Mouse (Mus musculus): ENCODE measurements at regions not wholly inside any gene's neighbourhood (a gene's known extent, or its start where the extent isn't known, plus 50 kb on each side); places are given as distances from the start of the nearest gene placed in this dataset.

- no peak overlapping the region for H3K4me2 ChIP-seq
- DNase-seq: no peak
- no peaks in the 10 kb centered on the region for H3K9me3 ChIP-seq (ENCODE audit: low read depth, low read length)
- H3K27me3 ChIP-seq (ENCODE audit: insufficient read depth, low read length): peaks cover 3% of the 10 kb centered on the region; the same call in 1 of the 2 replicates
- H3K4me1 ChIP-seq (ENCODE audit: insufficient read depth): no peaks in the 10 kb centered on the region
- TF ChIP-seq CTCF (IDR thresholded peaks at IDR 0.05; ENCODE audit: low read depth): no peak
- no peak overlapping the region for H3K27ac ChIP-seq (ENCODE audit: low read depth)
- no peak overlapping the region for H3K4me3 ChIP-seq (ENCODE audit: low read depth, low read length)
- ATAC-seq (ENCODE audit: insufficient read depth): no peak
- no peak overlapping the region for H3K9ac ChIP-seq
- 86% methylated on average over 5 of the region's 5 CpGs for WGBS
- no peaks in the 10 kb centered on the region for H3K36me3 ChIP-seq (ENCODE audit: insufficient read depth)
These were observed 167.6 kb upstream of the 9630041A04Rik start for GRCm38 (mm10) chr9:101694054-101694453.

- H3K27ac ChIP-seq (ENCODE audit: low read depth): no peak overlapping the region
- H3K9me3 ChIP-seq (ENCODE audit: low read depth, low read length): no peaks in the 10 kb centered on the region
- WGBS: 77% methylated on average over 6 of the region's 6 CpGs
- H3K36me3 ChIP-seq (ENCODE audit: insufficient read depth): no peaks in the 10 kb centered on the region
- no peak overlapping the region for H3K4me2 ChIP-seq
- no peak for ATAC-seq (ENCODE audit: insufficient read depth)
- H3K4me3 ChIP-seq (ENCODE audit: low read depth, low read length): no peak overlapping the region
- H3K9ac ChIP-seq: no peak overlapping the region
- H3K4me1 ChIP-seq (ENCODE audit: insufficient read depth): no peaks in the 10 kb centered on the region
- DNase-seq: no peak
- peaks cover 3% of the 10 kb centered on the region; the same call in 1 of the 2 replicates for H3K27me3 ChIP-seq (ENCODE audit: insufficient read depth, low read length)
- no peak for TF ChIP-seq CTCF (IDR thresholded peaks at IDR 0.05; ENCODE audit: low read depth)
These were observed 170.3 kb upstream of the 9630041A04Rik start for GRCm38 (mm10) chr9:101691336-101691735.

GRCm38 (mm10) chr9:101690916-101691315 is 170.7 kb upstream of the 9630041A04Rik start:
- Histone ChIP-seq H3K9me3 (ENCODE audit: low read depth, low read length) (no peaks in the 10 kb centered on the region), H3K4me3 (ENCODE audit: low read depth, low read length) (no peak overlapping the region), H3K9ac (no peak overlapping the region), H3K36me3 (ENCODE audit: insufficient read depth) (no peaks in the 10 kb centered on the region), H3K27me3 (ENCODE audit: insufficient read depth, low read length) (peaks cover 3% of the 10 kb centered on the region; the same call in 1 of the 2 replicates), H3K27ac (ENCODE audit: low read depth) (no peak overlapping the region), H3K4me2 (no peak overlapping the region), H3K4me1 (ENCODE audit: insufficient read depth) (no peaks in the 10 kb centered on the region)
- TF ChIP-seq CTCF (IDR thresholded peaks at IDR 0.05; ENCODE audit: low read depth): no peak
- 55% methylated on average over 7 of the region's 7 CpGs for WGBS
- DNase-seq: no peak
- ATAC-seq (ENCODE audit: insufficient read depth): no peak

- Histone ChIP-seq H3K27me3 (ENCODE audit: insufficient read depth, low read length) (peaks cover 3% of the 10 kb centered on the region; the same call in 1 of the 2 replicates), H3K36me3 (ENCODE audit: insufficient read depth) (no peaks in the 10 kb centered on the region), H3K27ac (ENCODE audit: low read depth) (no peak overlapping the region), H3K9me3 (ENCODE audit: low read depth, low read length) (no peaks in the 10 kb centered on the region), H3K9ac (no peak overlapping the region), H3K4me3 (ENCODE audit: low read depth, low read length) (no peak overlapping the region), H3K4me2 (peak overlapping the region; percentile 6; the same call in 1 of the 2 replicates), H3K4me1 (ENCODE audit: insufficient read depth) (no peaks in the 10 kb centered on the region)
- no peak for TF ChIP-seq CTCF (IDR thresholded peaks at IDR 0.05; ENCODE audit: low read depth)
- no peak for ATAC-seq (ENCODE audit: insufficient read depth)
- DNase-seq: no peak
- 15% methylated on average over 12 of the region's 12 CpGs for WGBS
These were observed 171.2 kb upstream of the 9630041A04Rik start for GRCm38 (mm10) chr9:101690402-101690861.

- no peak overlapping the region for H3K9ac ChIP-seq
- peaks cover 3% of the 10 kb centered on the region; the same call in 1 of the 2 replicates for H3K27me3 ChIP-seq (ENCODE audit: insufficient read depth, low read length)
- H3K9me3 ChIP-seq (ENCODE audit: low read depth, low read length): no peaks in the 10 kb centered on the region
- H3K36me3 ChIP-seq (ENCODE audit: insufficient read depth): no peaks in the 10 kb centered on the region
- peak; percentile 97 for DNase-seq
- peak overlapping the region; percentile 6; the same call in 1 of the 2 replicates for H3K4me2 ChIP-seq
- H3K4me1 ChIP-seq (ENCODE audit: insufficient read depth): no peaks in the 10 kb centered on the region
- TF ChIP-seq CTCF (IDR thresholded peaks at IDR 0.05; ENCODE audit: low read depth): peak; percentile 97
- ATAC-seq (ENCODE audit: insufficient read depth): peak; percentile 83
- WGBS: 12% methylated on average over 11 of the region's 11 CpGs
- H3K27ac ChIP-seq (ENCODE audit: low read depth): no peak overlapping the region
- no peak overlapping the region for H3K4me3 ChIP-seq (ENCODE audit: low read depth, low read length)
These were observed 171.9 kb upstream of the 9630041A04Rik start for GRCm38 (mm10) chr9:101689532-101690401.

GRCm38 (mm10) chr9:101687226-101687625 is 174.4 kb upstream of the 9630041A04Rik start:
- H3K9ac ChIP-seq: no peak overlapping the region
- no peak for TF ChIP-seq CTCF (IDR thresholded peaks at IDR 0.05; ENCODE audit: low read depth)
- no peaks in the 10 kb centered on the region for H3K36me3 ChIP-seq (ENCODE audit: insufficient read depth)
- H3K4me3 ChIP-seq (ENCODE audit: low read depth, low read length): no peak overlapping the region
- H3K27ac ChIP-seq (ENCODE audit: low read depth): no peak overlapping the region
- H3K27me3 ChIP-seq (ENCODE audit: insufficient read depth, low read length): peaks cover 3% of the 10 kb centered on the region; the same call in 1 of the 2 replicates
- DNase-seq (no peak), ATAC-seq (ENCODE audit: insufficient read depth) (no peak)
- WGBS: 84% methylated on average over 6 of the region's 6 CpGs
- no peaks in the 10 kb centered on the region for H3K9me3 ChIP-seq (ENCODE audit: low read depth, low read length)
- H3K4me1 ChIP-seq (ENCODE audit: insufficient read depth): no peaks in the 10 kb centered on the region
- H3K4me2 ChIP-seq: no peak overlapping the region

- no peak overlapping the region for H3K27ac ChIP-seq (ENCODE audit: low read depth)
- WGBS: 60% methylated on average over 2 of the region's 2 CpGs
- no peak for TF ChIP-seq CTCF (IDR thresholded peaks at IDR 0.05; ENCODE audit: low read depth)
- ATAC-seq (ENCODE audit: insufficient read depth): no peak
- no peaks in the 10 kb centered on the region for H3K36me3 ChIP-seq (ENCODE audit: insufficient read depth)
- no peak overlapping the region for H3K9ac ChIP-seq
- H3K27me3 ChIP-seq (ENCODE audit: insufficient read depth, low read length): no peaks in the 10 kb centered on the region
- DNase-seq: no peak
- H3K4me3 ChIP-seq (ENCODE audit: low read depth, low read length): no peak overlapping the region
- H3K4me2 ChIP-seq: no peak overlapping the region
- H3K9me3 ChIP-seq (ENCODE audit: low read depth, low read length): no peaks in the 10 kb centered on the region
- no peaks in the 10 kb centered on the region for H3K4me1 ChIP-seq (ENCODE audit: insufficient read depth)
These were observed 184.1 kb upstream of the 9630041A04Rik start for GRCm38 (mm10) chr9:101677563-101677962.
